Mouse (Mus musculus): ENCODE data around the gene Pld1.

GRCm38 (mm10) chr3:28017002-28017401 lies 78.5 kb downstream of the Pld1 start:
- TF ChIP-seq GATA1 (IDR thresholded peaks at IDR 0.05; ENCODE audit: borderline replicate concordance, low read length): no peak
- no peak for TF ChIP-seq FLI1 (IDR thresholded peaks at IDR 0.05; ENCODE audit: low read length)

Measured in megakaryocyte, embryonic 14.5 days (primary cell).